Mouse (Mus musculus): Measurements from ENCODE around the gene Ttc4. TPM values are rescaled to one million over a fixed set of nuclear protein-coding genes. Genes with fewer than 3 reads are reported as not detected.

Ttc4 gene
- total and polyA plus RNA-seq, 3 experiments, result 54.8 TPM; not detected in 1

GRCm38 (mm10) chr4:106633281-106634085 lies 45.3 kb downstream of the Ttc4 start:
- no peak overlapping the region for H3K4me3 ChIP-seq (ENCODE audit: control insufficient read depth in 1 of 2, insufficient read depth in 1 of 2, low read depth in 2 of 2, low read length in 2 of 2)
- no peak for TF ChIP-seq UBTF (IDR thresholded peaks at IDR 0.05; ENCODE audit: borderline replicate concordance, insufficient read depth, low read depth, low read length)
- TF ChIP-seq CHD2 (IDR thresholded peaks at IDR 0.05; ENCODE audit: low read length), result no peak
- no peak for TF ChIP-seq ELF1 (IDR thresholded peaks at IDR 0.05; ENCODE audit: low read depth, low read length)
- no peak for TF ChIP-seq JUND (IDR thresholded peaks at IDR 0.05; ENCODE audit: low read depth, low read length)
- no peak for TF ChIP-seq POLR2AphosphoS2 (IDR thresholded peaks at IDR 0.05; ENCODE audit: low read length)
- TF ChIP-seq ZKSCAN1 (IDR thresholded peaks at IDR 0.05; ENCODE audit: low read depth, low read length), result no peak
- TF ChIP-seq HCFC1 (IDR thresholded peaks at IDR 0.05; ENCODE audit: low read depth, low read length), result no peak
- TF ChIP-seq CTCF (IDR thresholded peaks at IDR 0.05 in 2 of 3, conservative IDR thresholded peaks at IDR 0.05 in 1 of 3; ENCODE audit: control insufficient read depth in 1 of 3, insufficient read depth in 1 of 3, low read depth in 2 of 3, low read length in 3 of 3, poor library complexity in 1 of 3, severe bottlenecking in 1 of 3), result no peak
- TF ChIP-seq GABPA (IDR thresholded peaks at IDR 0.05; ENCODE audit: low read depth, low read length), result no peak
- no peak for TF ChIP-seq RCOR1 (IDR thresholded peaks at IDR 0.05; ENCODE audit: low read depth, low read length)
- no peak for TF ChIP-seq TBP (IDR thresholded peaks at IDR 0.05; ENCODE audit: low read depth, low read length)
- no peak for TF ChIP-seq TCF12 (IDR thresholded peaks at IDR 0.05; ENCODE audit: low read depth, low read length)
- peaks cover 10 to 24% of the 10 kb centered on the region in 2 experiments for H3K27me3 ChIP-seq (ENCODE audit: control insufficient read depth in 1 of 2, insufficient read depth in 2 of 2, low read length in 2 of 2)

GRCm38 (mm10) chr4:106632313-106632712 lies 46.4 kb downstream of the Ttc4 start:
- no peak for DNase-seq (ENCODE audit: low read depth, low spot score)
- Histone ChIP-seq H3K27ac (ENCODE audit: control insufficient read depth, low read depth, low read length) (no peak overlapping the region), H3K79me2 (ENCODE audit: control insufficient read depth, insufficient read depth, low read length, poor library complexity) (no peaks in the 10 kb centered on the region), H3K4me1 (ENCODE audit: control insufficient read depth in 1 of 2, insufficient read depth in 2 of 2, low read length in 2 of 2) (no peaks in the 10 kb centered on the region), H3K9ac (ENCODE audit: control insufficient read depth, low read depth, low read length, poor library complexity, severe bottlenecking) (no peak overlapping the region), H3K27me3 (ENCODE audit: control insufficient read depth in 1 of 2, insufficient read depth in 2 of 2, low read length in 2 of 2) (peaks cover 10 to 25% of the 10 kb centered on the region in 2 experiments), H3K9me3 (replicated peaks; ENCODE audit: insufficient read depth, low read length) (no peaks in the 10 kb centered on the region), H3K4me3 (ENCODE audit: control insufficient read depth in 1 of 2, insufficient read depth in 1 of 2, low read depth in 2 of 2, low read length in 2 of 2) (no peak overlapping the region), H3K36me3 (ENCODE audit: control insufficient read depth in 1 of 2, insufficient read depth in 2 of 2, low read length in 2 of 2) (no peaks in the 10 kb centered on the region)
- TF ChIP-seq MAFK (IDR thresholded peaks at IDR 0.05; ENCODE audit: borderline replicate concordance, low read depth, low read length), result no peak
- no peak for TF ChIP-seq KAT2A (conservative IDR thresholded peaks at IDR 0.05; ENCODE audit: low read depth, low read length)
- TF ChIP-seq MYC (IDR thresholded peaks at IDR 0.05; ENCODE audit: low read depth, low read length), result no peak
- TF ChIP-seq JUND (IDR thresholded peaks at IDR 0.05; ENCODE audit: low read depth, low read length), result no peak
- TF ChIP-seq ZC3H11A (IDR thresholded peaks at IDR 0.05; ENCODE audit: low read depth, low read length), result no peak
- TF ChIP-seq ELF1 (IDR thresholded peaks at IDR 0.05; ENCODE audit: low read depth, low read length), result no peak
- TF ChIP-seq RAD21 (IDR thresholded peaks at IDR 0.05; ENCODE audit: low read depth, low read length), result no peak
- TF ChIP-seq SMC3 (IDR thresholded peaks at IDR 0.05; ENCODE audit: low read depth, low read length), result no peak
- no peak for TF ChIP-seq E2F4 (IDR thresholded peaks at IDR 0.05; ENCODE audit: borderline replicate concordance, low read depth, low read length)
- TF ChIP-seq ZKSCAN1 (IDR thresholded peaks at IDR 0.05; ENCODE audit: low read depth, low read length), result no peak
- TF ChIP-seq POLR2AphosphoS5 (IDR thresholded peaks at IDR 0.05; ENCODE audit: borderline replicate concordance, low read depth, low read length), result no peak

More at GRCm38 (mm10) chr4:106633281-106634085, 45.3 kb downstream of the Ttc4 start:
- no peaks in the 10 kb centered on the region for H3K4me1 ChIP-seq (ENCODE audit: control insufficient read depth in 1 of 2, insufficient read depth in 2 of 2, low read length in 2 of 2)
- no peak overlapping the region for H3K27ac ChIP-seq (ENCODE audit: control insufficient read depth, low read depth, low read length)
- H3K79me2 ChIP-seq (ENCODE audit: control insufficient read depth, insufficient read depth, low read length, poor library complexity), result no peaks in the 10 kb centered on the region
- no peak for DNase-seq (ENCODE audit: low read depth, low spot score)
- H3K36me3 ChIP-seq (ENCODE audit: control insufficient read depth in 1 of 2, insufficient read depth in 2 of 2, low read length in 2 of 2), result no peaks in the 10 kb centered on the region
- H3K9me3 ChIP-seq (replicated peaks; ENCODE audit: insufficient read depth, low read length), result no peaks in the 10 kb centered on the region
- H3K9ac ChIP-seq (ENCODE audit: control insufficient read depth, low read depth, low read length, poor library complexity, severe bottlenecking), result no peak overlapping the region
